12 mouse cellular contexts compared by ENCODE assay signal in genomic region chr11:117278113-117278512, GRCm38 (mm10).
DNase-seq lines count a peak whose midpoint lies in the region; ATAC-seq and TF ChIP-seq lines count a peak whose summit lies in the region.
"Had no signal": no experiment of that assay in that cellular context is flagged by ENCODE, and none has a peak within 500 bp of the region (broad histone marks: within the 10 kb centered on the region; RNA-seq: fewer than 3 reads in every experiment).

No protein-coding gene starts in this region.

- no peaks in the 10 kb centered on the region for H3K36me3 ChIP-seq in heart, embryonic 13.5 days
- no peaks in the 10 kb centered on the region for H3K36me3 ChIP-seq in liver, adult 2 months (ENCODE audit: control insufficient read depth, insufficient read depth, low read length)
- no peaks in the 10 kb centered on the region for H3K36me3 ChIP-seq in liver, embryonic 11.5 days (ENCODE audit: control insufficient read depth, insufficient read depth, low read length)
- H3K36me3 ChIP-seq in embryonic facial prominence, embryonic 10.5 days (replicated peaks), result peaks cover 34% of the 10 kb centered on the region
- no peaks in the 10 kb centered on the region; the same call in 1 of the 2 replicates for H3K36me3 ChIP-seq in neural tube, embryonic 11.5 days (ENCODE audit: control insufficient read depth, insufficient read depth, low read length)
- H3K36me3 ChIP-seq: neural tube, embryonic 12.5 days had no signal

- no peaks in the 10 kb centered on the region for H3K9me3 ChIP-seq in heart, embryonic 13.5 days
- H3K9me3 ChIP-seq in liver, embryonic 11.5 days (ENCODE audit: control insufficient read depth, low read length), result no peaks in the 10 kb centered on the region
- H3K9me3 ChIP-seq in embryonic facial prominence, embryonic 10.5 days, result no peaks in the 10 kb centered on the region
- no peaks in the 10 kb centered on the region for H3K9me3 ChIP-seq in neural tube, embryonic 11.5 days (ENCODE audit: control insufficient read depth, low read length)
- H3K9me3 ChIP-seq: neural tube, embryonic 12.5 days had no signal

- no peak for TF ChIP-seq POLR2A in liver, adult 2 months (IDR thresholded peaks at IDR 0.05; ENCODE audit: extremely low read depth, insufficient read depth, low read length)

- no peak for DNase-seq in heart, postnatal 25 days (ENCODE audit: low spot score)
- peak; percentile 78 for DNase-seq in liver, adult 2 months (ENCODE audit: extremely low read depth, low read depth, low spot score)
- no peak for DNase-seq in liver, embryonic 11.5 days (ENCODE audit: low spot score)
- DNase-seq in embryonic facial prominence, embryonic 10.5 days (ENCODE audit: low spot score), result peak; percentile 46
- no peak for DNase-seq in neural tube, embryonic 11.5 days (ENCODE audit: low spot score)
- DNase-seq: right cerebral cortex, postnatal 25 days; thymus, adult 18-20 months had no signal

- no peak overlapping the region for H3K4me3 ChIP-seq in heart, embryonic 13.5 days
- no peak overlapping the region for H3K4me3 ChIP-seq in liver, adult 2 months (ENCODE audit: insufficient read depth, low read depth, low read length)
- H3K4me3 ChIP-seq in liver, embryonic 11.5 days (ENCODE audit: low read depth, low read length), result no peak overlapping the region
- H3K4me3 ChIP-seq in embryonic facial prominence, embryonic 10.5 days, result peak overlapping the region; percentile 8; the same call in 1 of the 2 replicates
- no peak overlapping the region for H3K4me3 ChIP-seq in neural tube, embryonic 11.5 days (ENCODE audit: low read depth, low read length)
- H3K4me3 ChIP-seq: neural tube, embryonic 12.5 days had no signal

- intact Hi-C loops in heart, postnatal 25 days (cut with DNase I), result no loop called here

- peak overlapping the region; percentile 67; the same call in 1 of the 2 replicates for H3K9ac ChIP-seq in heart, embryonic 13.5 days
- peak overlapping the region; percentile 5 for H3K9ac ChIP-seq in liver, adult 2 months (ENCODE audit: low read depth, low read length)
- H3K9ac ChIP-seq in liver, embryonic 11.5 days (ENCODE audit: low read depth, low read length), result no peak overlapping the region
- H3K9ac ChIP-seq in neural tube, embryonic 11.5 days (ENCODE audit: low read length), result no peak overlapping the region
- H3K9ac ChIP-seq: neural tube, embryonic 12.5 days had no signal

- H3K27me3 ChIP-seq in heart, embryonic 13.5 days (replicated peaks), result peaks cover 14% of the 10 kb centered on the region
- no peaks in the 10 kb centered on the region for H3K27me3 ChIP-seq in liver, adult 2 months (ENCODE audit: control insufficient read depth, insufficient read depth, low read length)
- no peaks in the 10 kb centered on the region for H3K27me3 ChIP-seq in liver, embryonic 11.5 days (replicated peaks; ENCODE audit: control insufficient read depth, insufficient read depth, low read length)
- H3K27me3 ChIP-seq in embryonic facial prominence, embryonic 10.5 days (replicated peaks; ENCODE audit: low read depth, poor library complexity, severe bottlenecking), result no peaks in the 10 kb centered on the region
- H3K27me3 ChIP-seq in neural tube, embryonic 11.5 days (ENCODE audit: control insufficient read depth, insufficient read depth, low read length), result no peaks in the 10 kb centered on the region
- H3K27me3 ChIP-seq: CH12.LX; neural tube, embryonic 12.5 days had no signal

- H3K4me2 ChIP-seq in heart, embryonic 13.5 days, result no peak overlapping the region
- no peak overlapping the region for H3K4me2 ChIP-seq in liver, embryonic 11.5 days
- no peak overlapping the region for H3K4me2 ChIP-seq in neural tube, embryonic 11.5 days (ENCODE audit: low read depth)
- H3K4me2 ChIP-seq: neural tube, embryonic 12.5 days had no signal

- no peak for ATAC-seq in heart, embryonic 13.5 days (ENCODE audit: extremely low read depth, insufficient number of reproducible peaks, low FRiP score, low TSS enrichment)
- ATAC-seq in liver, embryonic 11.5 days (replicated peaks; ENCODE audit: low FRiP score), result no peak
- ATAC-seq in neural tube, embryonic 11.5 days (ENCODE audit: insufficient read depth, low FRiP score, low TSS enrichment), result no peak
- no peak for ATAC-seq in cerebellum, adult (ENCODE audit: insufficient number of reproducible peaks, low FRiP score, low TSS enrichment)
- ATAC-seq in activated CD4-positive, CD25-positive, alpha-beta regulatory T cell, adult 4 months, result no peak

- peak overlapping the region; percentile 20 for H3K27ac ChIP-seq in heart, embryonic 13.5 days (replicated peaks)
- H3K27ac ChIP-seq in liver, adult 2 months (replicated peaks; ENCODE audit: insufficient read depth, low read depth, low read length), result peak overlapping the region; percentile 58
- H3K27ac ChIP-seq in liver, embryonic 11.5 days (ENCODE audit: low read depth, low read length), result no peak overlapping the region
- H3K27ac ChIP-seq in embryonic facial prominence, embryonic 10.5 days (replicated peaks), result peak overlapping the region; percentile 68
- peak overlapping the region; percentile 62; the same call in 1 of the 2 replicates for H3K27ac ChIP-seq in neural tube, embryonic 11.5 days (ENCODE audit: low read depth, low read length)
- H3K27ac ChIP-seq: neural tube, embryonic 12.5 days had no signal

- H3K79me2 ChIP-seq in liver, adult 2 months (ENCODE audit: control insufficient read depth, insufficient read depth, low read length), result peaks cover 38% of the 10 kb centered on the region; the same call in 1 of the 2 replicates

- peaks cover 91% of the 10 kb centered on the region for H3K4me1 ChIP-seq in heart, embryonic 13.5 days
- H3K4me1 ChIP-seq in liver, adult 2 months (ENCODE audit: control insufficient read depth, insufficient read depth, low read length), result peaks cover 79% of the 10 kb centered on the region
- peaks cover 81% of the 10 kb centered on the region for H3K4me1 ChIP-seq in liver, embryonic 11.5 days (replicated peaks; ENCODE audit: control insufficient read depth, insufficient read depth, low read length)
- peaks cover 100% of the 10 kb centered on the region for H3K4me1 ChIP-seq in embryonic facial prominence, embryonic 10.5 days
- H3K4me1 ChIP-seq in neural tube, embryonic 11.5 days (ENCODE audit: control insufficient read depth, insufficient read depth, low read length), result peaks cover 65% of the 10 kb centered on the region

- TF ChIP-seq CTCF in liver, adult 2 months (IDR thresholded peaks at IDR 0.05; ENCODE audit: low read depth, low read length), result no peak

- WGBS in heart, embryonic 13.5 days, result 50% methylated on average over 1 of the region's 1 CpGs
- WGBS in liver, adult 2 months, result 0% methylated on average over 1 of the region's 1 CpGs
- WGBS in liver, embryonic 11.5 days, result 43% methylated on average over 1 of the region's 1 CpGs
- WGBS in embryonic facial prominence, embryonic 10.5 days, result 7% methylated on average over 1 of the region's 1 CpGs
- 15% methylated on average over 1 of the region's 1 CpGs for WGBS in neural tube, embryonic 11.5 days

Comparison
In these comparisons a context has a peak if more than half of its experiments do, and no peak if none do; other contexts are left out.
1. H3K9ac ChIP-seq: peak in heart, embryonic 13.5 days (single experiment) and liver, adult 2 months (single experiment); none in liver, embryonic 11.5 days (single experiment) and neural tube, embryonic 11.5 days (single experiment).
2. DNase-seq: peak in liver, adult 2 months (single experiment) and embryonic facial prominence, embryonic 10.5 days (single experiment); none in heart, postnatal 25 days (single experiment), liver, embryonic 11.5 days (single experiment) and neural tube, embryonic 11.5 days (single experiment).